Mouse (Mus musculus): ENCODE data around the gene Aprt. TPM values are rescaled to one million over a fixed set of nuclear protein-coding genes. Genes with fewer than 3 reads are reported as not detected.
"Not testable (repeated sequence)": the region's sequence is repeated elsewhere in the genome, so short reads cannot be mapped to it uniquely, and the experiment has no call there.

The Aprt gene
- total RNA-seq, 2 experiments from 2014 or later: 40.8 to 42.7 TPM

DNA sequence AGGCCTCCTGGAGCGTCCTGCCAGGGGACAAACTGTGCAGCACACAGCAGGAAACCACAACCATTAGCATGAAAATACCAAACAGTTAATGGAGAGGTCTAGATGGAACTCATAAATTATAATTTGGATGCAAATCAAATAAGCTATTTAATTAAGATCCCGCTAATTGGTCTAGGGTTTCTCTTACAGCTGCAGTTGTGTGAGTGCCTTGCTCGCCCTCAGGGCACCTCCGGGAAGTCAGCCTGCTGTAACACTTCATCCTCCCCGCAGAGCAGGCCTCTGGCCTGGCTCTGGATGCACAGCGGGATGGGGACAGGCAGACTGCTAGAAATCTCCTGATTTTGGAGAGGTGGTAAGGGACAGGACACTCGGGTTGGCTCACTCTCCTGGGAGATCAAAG lies 9.5 kb upstream of the Aprt start:
- no peak for DNase-seq

DNA sequence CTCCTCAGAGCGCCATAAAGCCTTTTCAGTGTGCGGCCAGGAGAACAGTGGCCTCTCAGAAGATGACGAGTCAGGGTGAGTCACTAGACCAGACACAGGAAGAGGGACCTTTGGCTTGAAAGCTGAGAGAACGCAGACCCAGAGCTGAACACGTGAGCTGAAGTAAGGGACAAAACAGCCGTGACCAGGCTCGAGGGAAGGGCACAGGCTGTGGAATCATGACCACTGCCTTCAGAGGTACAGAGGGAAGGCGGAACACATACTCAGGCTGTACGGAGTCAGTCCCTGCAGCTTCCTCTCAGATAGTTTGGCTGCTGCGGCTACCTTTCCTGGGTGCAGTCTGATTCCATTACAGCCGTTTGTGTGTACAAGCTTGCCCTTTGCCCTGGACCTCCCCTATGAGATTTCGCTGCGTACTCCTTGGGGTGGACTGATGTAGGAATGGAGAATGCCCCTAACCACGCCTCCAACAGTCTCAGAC lies 8.7 kb upstream of the Aprt start:
- DNase-seq: no peak

DNA sequence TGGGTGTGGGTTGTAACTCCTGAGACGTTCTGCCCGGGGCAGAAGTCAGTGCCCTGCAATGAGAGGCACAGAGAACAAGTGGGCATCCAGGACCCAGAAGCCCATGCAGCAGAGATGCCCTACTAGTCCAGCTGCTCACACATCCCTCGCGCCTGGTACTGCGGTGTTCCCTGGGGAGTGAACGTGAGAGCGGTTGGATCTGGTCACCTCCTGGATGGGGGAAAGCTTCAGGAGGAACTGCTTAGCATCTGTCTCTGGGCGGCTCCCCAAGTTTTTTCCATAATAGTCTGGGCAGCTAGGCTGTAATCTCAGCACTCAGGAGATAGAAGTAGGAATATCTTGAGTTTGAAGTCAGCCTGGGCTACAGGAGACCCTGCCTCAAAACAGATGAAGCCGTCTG lies 8.3 kb upstream of the Aprt start:
- no peak for DNase-seq

DNA sequence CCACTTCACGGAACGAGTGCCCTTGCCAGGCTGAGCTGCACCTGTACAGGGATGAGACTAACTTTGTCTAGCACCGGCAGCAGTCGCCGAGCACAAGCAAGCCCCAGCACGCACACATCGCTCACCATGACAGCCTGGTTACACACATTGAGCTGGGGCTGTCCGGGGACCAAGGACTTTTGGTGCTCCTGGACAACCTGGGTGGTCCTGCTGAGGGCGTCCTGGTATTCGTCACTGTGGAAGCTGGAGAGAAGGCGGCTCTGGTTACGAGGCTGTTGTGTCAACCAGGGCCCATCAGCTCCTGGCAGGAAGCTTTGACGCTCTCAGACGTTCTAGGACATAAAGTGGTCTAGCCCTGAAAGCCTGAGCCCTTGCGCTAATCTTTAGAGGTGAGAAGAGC lies 4.2 kb upstream of the Aprt start:
- no peak for DNase-seq

DNA sequence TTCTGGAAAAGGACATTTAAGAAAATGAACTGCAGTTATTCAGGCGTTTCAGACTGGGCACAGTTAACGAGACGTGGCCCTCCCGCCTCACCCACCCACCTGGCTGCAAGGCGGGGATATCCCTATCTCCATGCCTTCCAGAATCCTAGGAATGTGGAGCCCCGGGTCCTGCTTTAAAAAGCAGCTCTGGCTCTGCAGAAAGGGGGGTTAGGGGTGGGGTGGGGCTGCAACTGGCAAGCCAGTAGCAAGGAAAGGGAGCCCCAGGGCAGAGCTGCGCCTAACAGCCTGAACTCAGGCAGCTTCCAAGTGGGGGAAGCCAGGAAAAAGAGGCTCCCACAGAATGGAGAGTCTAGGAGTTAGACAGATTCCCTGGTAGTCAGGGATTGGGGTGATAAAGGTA lies 2.5 kb upstream of the Aprt start:
- DNase-seq: no peak

DNA sequence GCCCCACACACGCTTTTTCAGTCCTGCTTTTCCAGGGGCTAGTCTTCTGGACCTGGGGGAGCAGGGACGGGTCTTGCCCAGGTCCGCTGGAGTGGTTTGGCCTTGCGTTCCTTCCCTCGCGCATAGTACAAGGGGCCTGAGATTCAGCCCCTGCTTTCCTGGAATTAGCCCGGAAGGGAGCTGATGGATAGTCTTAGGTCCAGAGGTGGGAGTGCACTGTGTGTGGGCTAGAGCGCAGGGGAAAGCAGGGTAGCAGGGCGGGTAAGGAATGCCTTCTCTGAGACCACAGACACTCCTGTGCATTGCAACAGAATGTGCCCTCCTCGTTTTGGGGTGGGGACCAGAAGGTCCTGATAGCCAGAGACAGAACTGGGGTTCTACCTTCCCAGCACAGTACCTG lies 407 bp upstream of the Aprt start:
- DNase-seq: no peak

DNA sequence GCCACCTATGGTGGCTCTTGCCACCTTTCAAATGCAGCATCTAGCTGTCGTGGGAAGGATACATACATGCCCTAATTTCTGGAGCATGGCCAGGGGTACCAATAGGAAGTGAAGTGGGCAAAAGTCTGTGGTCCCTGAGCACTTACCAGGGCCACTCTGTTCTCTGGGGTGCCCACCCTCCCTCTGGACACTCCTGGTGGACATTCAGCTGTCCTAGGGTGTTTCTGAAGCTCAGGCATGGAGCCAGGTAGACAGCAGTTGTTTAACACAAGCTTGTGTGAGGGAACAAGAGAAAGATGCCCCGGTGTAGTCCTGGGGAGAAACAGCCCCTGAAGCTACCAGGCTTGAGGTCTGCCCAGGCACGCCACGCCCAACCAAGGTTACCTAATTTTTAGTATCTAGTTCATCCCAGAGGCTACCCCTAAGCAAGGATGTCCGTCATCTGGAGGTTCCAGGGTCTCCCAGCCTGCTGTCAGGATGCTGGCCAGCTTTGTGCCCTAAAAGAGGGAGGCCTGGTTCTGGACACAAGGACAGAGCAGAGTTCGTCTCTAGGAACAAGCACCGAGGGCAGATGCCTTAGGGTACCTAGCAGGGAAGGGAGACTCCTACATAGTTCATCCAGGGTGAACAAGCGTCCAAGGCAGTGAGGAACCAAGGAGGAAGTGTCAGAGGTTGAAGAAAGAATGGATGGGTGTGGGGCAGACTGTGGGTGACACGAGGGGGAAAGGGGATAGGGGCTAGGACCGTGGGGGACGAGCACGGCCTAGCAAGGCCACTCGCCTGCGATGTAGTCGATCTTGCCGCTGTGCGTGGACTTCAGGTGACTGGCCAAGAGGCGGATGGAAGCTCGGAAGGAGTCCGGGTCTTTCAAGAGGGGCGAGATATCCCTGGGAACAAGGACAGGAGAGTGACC lies 718 bp downstream of the Aprt start:
- peak in 1 of 2 experiments; percentile 33 for DNase-seq

DNA sequence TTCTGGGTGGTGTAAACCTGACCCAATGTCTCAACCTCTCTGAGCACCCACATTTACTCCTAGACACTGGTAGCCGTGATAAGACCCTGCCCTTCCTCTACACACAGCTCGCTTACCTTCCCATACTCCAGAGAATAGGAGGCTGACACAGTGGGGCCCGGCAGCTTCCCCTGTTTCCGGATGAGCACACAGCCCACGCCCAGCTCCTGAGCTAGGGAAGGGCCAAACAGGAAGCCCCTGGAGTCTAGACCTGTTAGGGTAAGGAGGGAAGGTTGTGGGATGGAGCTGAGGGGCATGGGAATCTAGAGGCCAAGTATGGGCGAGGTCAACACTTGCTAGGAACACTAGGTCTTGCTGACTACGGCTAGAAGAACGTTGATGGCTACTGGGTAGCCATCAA lies 1.4 kb downstream of the Aprt start:
- DNase-seq: no peak

DNA sequence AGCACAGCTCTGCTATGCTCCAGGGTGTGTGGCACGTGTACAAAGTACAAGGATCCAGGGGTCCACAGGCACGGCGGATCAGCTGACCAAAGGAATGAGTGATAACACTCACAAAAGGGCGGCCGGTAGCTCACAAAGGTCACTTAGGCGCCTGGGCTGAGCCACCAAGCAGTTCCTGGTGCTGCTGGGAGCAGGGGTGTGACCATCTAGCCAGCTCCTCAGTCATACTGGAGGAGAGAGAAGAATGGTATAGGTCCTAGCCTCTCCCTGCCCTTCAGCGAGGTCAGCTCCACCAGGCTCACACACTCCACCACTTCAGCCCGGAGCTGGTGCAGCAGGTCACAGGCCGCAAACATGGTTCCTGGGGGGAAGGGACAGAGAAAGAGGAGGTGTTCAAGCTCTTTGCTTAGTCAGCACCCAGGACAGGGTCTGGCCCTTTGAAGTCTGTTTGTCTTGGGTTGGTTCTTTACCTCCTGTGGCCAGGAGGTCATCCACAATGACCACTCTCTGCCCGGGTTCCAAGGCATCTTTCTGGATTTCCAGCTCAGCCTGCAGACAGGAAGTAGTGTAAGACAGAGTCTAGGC lies 1.9 kb downstream of the Aprt start:
- no peak for DNase-seq

DNA sequence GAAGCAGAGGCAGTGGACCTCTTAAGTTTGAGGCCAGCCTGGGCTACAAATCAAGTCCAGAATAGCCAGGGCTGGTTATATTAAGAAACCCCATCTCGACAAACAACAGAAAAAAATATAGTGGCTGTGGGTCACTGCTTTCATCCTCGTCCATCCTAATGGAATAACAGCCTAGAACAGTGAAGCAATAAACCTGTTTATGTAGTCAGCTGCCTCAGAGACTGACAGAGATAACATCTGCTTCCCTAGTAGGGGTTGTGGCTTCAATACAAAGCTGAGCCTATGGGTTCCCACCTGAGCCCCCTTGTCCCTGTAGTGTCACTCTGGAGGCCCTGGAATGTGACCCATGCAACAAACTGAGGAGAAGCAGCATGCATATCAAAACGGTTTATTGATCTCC lies 2.4 kb downstream of the Aprt start:
- no peak for DNase-seq

DNA sequence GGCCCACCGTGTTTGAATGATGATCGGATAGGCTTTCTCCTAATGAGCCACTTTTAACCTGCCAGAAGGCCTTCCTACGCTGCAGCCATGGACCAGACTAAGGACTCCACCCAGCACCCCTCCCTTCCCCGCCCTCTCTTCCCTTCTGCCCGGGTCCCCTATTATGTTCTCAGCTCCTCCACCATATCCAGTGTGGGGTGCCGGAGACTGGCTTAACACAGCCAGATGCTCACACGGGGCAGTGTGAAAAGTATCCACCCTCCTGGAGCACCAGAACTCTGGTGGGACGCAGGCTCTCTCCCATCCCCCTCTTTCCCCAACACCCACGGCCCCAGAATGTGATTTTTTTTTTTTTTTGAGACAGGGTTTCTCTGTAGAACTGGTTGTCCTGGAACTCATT lies 3.1 kb downstream of the Aprt start:
- no peak for DNase-seq

DNA sequence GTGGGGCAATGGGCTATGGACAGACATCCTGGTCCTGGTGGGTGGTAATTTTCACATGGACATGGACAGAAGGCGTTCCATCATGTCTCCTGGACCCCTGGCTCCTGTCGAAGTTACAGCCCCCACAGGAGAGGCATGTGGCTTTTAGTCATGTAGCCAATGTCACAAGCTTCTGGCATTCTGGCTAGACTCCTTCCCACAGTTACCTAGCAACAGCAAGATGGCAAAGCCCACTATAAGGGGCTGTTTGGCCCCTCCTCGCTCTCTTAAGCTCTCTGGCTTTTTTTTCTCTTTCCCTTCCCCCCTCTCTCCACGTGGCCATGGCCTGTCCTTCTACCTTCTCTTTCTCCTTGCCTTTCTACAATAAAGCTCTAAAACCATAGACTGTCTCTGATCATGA lies 3.5 kb downstream of the Aprt start:
- DNase-seq: not testable (repeated sequence)

DNA sequence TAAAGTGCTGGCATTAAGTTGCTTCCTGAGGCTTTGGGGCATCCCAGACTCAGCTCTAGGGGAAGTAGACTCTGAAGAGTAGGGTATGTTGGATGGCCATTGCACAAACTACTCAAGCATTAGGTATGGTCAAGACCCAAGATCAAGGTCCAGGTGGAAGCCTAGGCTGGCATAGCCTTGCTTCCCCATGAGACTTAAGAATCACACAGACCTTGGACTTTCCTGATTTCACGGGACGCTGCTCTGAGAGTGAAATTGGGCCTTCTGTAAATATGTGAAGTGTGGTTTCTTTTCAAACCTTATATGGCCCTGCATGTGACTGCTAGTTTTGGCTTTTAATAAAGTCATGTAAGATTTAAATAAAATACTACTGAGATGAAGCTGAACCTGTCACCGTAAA lies 4.0 kb downstream of the Aprt start:
- no peak for DNase-seq

DNA sequence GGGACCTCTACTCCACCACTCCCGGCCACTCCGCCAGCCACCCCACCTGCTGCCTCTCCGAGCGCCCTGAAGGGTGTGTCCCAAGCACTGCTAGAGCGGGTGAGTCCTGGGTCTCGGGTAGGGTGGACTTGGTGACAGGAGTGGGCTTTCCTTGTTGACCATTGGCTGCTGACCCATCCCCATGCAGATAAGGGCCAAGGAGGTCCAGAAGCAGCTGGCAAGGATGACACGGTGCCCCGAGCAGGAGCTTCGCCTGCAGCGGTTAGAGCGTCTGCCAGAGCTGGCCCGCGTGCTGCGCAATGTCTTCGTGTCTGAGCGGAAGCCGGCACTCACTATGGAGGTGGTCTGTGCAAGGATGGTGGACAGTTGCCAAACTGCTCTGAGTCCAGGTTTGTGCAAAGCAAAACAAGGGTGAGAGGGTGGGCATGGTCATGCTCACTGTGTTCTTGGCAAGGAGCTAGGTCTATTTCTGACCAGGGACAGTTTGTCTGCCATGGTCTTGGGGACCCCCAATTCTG lies 4.9 kb downstream of the Aprt start:
- no peak for DNase-seq

DNA sequence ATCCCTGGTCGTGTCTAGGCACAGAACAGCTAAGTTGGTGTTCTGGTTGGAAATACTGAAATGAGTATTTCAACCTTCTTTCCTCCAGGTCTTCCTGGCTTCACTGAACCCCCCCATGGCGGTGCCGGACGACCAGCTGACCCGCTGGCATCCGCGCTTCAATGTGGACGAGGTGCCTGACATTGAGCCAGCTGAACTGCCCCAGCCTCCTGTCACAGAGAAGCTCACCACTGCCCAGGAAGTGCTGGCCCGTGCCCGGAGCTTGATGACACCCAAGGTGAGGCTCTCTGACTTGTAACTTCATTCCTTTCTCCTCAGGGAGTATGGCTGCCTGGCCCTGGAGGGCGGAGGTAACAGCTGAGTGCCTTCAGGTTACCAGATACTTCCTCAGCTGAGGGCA lies 5.6 kb downstream of the Aprt start:
- DNase-seq: no peak

DNA sequence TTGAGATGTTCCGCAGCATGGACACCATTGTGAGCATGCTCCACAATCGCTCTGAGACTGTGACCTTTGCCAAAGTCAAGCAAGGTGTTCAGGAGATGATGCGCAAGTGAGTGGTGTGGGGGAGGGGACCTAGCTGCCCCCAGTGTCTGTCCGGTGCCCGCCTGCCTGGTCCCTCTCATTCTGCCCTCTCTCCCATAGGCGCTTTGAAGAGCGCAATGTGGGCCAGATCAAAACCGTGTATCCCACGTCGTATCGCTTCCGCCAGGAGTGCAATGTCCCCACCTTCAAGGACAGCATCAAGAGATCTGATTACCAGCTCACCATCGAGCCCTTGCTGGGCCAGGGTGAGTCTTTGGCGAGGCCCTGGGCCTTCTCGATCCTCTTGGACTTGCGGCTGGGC lies 6.7 kb downstream of the Aprt start:
- DNase-seq: no peak

DNA sequence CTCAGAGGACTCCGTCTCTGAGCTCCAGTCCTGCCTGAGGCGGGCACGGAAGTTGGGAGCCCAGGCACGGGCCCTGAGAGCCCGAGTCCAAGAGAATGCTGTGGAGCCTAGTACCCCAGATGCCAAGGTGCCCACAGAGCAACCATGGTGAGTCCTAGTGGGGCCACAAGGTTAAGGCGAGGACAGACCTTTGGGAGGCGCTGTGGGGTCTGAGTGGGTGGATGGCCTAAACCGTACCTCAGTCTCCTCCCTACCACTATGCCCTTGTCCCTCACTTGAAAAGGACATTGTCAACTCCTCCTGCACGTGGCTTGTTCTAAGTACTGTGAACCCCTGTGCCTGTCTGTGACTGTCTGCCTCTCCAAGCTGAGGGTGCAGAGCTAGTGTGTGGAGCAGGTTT lies 7.4 kb downstream of the Aprt start:
- DNase-seq: no peak

DNA sequence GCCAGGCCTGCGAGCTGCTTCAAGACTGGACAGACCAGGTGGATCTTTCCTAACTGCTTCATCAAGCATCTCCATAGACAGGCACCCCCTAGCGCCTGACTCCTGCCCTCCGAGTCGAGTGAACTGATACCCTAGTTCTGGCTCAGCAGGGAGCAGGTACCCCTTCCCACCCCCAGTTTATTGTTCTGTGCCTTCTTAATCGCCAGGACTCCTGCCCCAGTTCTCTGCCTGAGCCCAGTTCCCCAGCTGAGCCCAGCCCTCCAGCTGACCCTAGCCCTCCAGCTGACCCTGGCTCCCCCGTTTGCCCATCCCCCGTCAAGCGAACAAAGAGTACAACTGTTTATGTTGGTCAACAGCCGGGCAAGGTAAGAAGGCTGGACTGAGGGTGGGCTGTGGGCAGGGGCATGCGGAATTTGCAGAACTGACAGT lies 7.8 kb downstream of the Aprt start:
- DNase-seq: no peak

DNA sequence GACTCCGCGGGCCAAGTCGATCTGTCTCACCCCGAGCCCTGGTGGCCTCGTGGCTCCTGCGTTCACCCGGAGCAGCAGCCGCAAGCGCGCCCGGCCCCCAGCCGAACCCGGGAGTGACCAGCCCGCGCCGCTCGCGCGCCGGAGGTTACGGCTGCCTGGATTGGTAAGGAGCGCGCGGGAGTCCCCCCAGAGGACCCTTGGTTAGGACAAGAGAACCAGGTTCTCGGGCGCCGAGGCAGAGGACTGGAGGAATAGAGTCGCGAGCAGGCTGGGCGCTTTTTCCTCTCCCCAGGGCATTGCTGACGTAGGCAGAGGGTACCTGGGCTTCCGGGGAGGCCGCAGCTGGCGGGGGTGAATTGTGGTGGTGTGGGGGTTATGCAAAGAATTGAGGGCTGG lies 8.6 kb downstream of the Aprt start:
- DNase-seq: no peak

DNA sequence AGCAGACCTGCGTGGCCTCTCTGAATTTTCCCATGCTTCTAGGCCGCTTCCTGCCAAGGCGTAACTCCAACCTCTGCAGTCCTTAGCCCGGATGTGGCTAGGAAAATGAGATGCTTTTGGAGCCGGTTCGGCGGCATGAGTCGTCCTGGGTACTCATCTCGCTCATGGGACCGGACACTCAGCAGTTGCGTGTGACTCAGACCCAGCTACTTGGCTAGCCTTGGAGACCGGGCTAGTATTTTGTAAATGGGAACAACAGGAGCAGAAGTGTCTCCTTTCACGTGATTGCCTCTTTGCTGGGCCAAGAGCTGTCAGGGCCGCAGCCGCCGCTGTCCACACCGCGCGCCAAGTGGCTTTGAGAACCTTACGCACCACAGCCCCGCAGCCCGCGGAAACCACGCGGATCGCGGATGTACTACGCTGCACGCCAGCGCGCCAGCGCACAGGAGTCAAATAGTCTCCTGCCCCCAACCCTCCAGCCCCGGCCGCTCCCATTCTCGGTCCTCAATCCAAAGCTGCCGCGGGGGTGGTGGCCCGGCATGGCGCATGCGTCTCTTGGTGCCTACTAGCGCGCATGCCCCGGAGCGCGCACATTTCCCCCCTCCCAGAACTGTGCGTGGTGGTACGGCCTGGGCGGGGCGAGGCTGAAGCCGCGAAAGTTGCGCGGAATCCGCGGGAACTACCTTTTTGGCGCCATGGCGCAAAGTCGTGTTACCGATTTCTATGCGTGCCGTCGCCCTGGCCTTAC lies 9.2 kb downstream of the Aprt start, which contains the start of gene Cdt1:
TSS of gene Cdt1 (plus strand) at position 655 of the 748 bp plus-strand sequence.
- DNase-seq: peak; percentile 96

DNA sequence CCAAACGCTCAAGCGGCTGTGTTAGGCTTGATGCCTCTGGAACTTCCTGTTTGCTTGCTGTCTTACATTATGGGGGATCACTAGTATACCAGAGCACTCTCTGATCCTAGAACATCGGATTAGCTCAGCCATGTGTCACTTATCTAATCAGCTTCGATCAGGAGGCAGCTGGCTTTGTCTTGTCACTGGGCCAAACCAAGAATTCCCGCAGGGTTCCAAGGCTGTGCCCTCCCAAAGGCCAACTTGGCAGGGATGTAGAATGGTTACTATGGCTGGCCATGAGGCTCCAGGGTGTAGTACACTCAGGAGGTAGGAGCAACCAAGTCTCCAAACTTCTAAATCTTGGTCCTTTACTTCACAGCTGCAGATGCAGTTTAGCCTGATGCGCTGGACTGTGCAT lies 9.9 kb downstream of the Aprt start:
- peak; percentile 51 to 58 for DNase-seq
